Mouse (Mus musculus): ENCODE measurements at regions not wholly inside any gene's neighbourhood (a gene's known extent, or its start where the extent isn't known, plus 50 kb on each side); places are given as distances from the start of the nearest gene placed in this dataset.

DNA sequence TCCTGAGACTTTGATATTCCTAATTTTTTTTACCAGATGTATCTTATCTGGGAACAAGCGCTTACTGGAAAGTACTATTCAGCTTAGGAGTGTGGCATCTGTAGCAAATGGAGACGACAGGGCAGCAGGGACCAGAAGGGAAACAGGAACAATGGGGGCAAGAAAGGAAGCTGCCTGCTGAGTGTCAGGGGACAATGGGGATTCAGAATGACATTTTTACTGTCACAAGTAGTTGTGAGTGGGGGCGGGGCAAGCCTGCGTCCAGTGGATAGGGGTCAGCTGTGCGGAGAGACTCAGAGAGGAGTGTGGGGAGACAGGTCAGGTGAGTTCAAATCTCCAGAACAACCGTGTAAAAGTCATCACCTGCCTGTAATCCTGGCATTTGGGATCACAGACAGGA, 52.3 kb upstream of the Tbl1xr1 start:
- no peaks in the 10 kb centered on the region for H3K9me3 ChIP-seq (replicated peaks; ENCODE audit: control insufficient read depth, low read length, poor library complexity, severe bottlenecking)
- no peaks in the 10 kb centered on the region for H3K27me3 ChIP-seq (ENCODE audit: control insufficient read depth, insufficient read depth, low read depth, low read length)
- H3K4me3 ChIP-seq (ENCODE audit: low read depth, low read length), result no peak overlapping the region
- H3K4me2 ChIP-seq (ENCODE audit: low read length), result no peak overlapping the region
- no peaks in the 10 kb centered on the region for H3K36me3 ChIP-seq (ENCODE audit: control insufficient read depth, insufficient read depth, low read length)
- H3K27ac ChIP-seq (ENCODE audit: low read length), result no peak overlapping the region
- 10% methylated on average over 6 of the region's 6 CpGs for WGBS
- no peak for ATAC-seq
- no peak overlapping the region for H3K9ac ChIP-seq (ENCODE audit: low read depth, low read length)
- H3K4me1 ChIP-seq (ENCODE audit: control insufficient read depth, insufficient read depth, low read length), result no peaks in the 10 kb centered on the region

DNA sequence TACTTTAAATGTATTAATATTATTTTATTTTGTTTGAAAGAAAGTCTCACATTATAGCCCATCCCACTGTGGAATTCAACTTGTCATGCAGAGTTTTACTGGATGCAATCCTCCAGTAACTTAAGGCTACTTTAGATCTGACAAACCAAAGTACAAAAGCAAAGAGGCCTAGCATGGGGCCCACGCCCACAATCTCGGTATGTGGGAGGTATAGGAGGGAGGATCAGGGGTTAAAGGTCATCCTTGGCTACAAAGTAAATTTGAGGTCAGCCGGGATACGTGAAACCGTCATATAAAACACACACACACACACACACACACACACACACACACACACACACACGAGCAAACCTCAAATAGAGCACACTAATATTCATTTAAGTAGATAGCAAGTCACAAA, 51.3 kb upstream of the Tbl1xr1 start:
- WGBS, result 26% methylated on average over 6 of the region's 6 CpGs
- Histone ChIP-seq H3K27ac (ENCODE audit: low read length) (no peak overlapping the region), H3K9me3 (replicated peaks; ENCODE audit: control insufficient read depth, low read length, poor library complexity, severe bottlenecking) (no peaks in the 10 kb centered on the region), H3K4me3 (ENCODE audit: low read depth, low read length) (no peak overlapping the region), H3K36me3 (ENCODE audit: control insufficient read depth, insufficient read depth, low read length) (no peaks in the 10 kb centered on the region), H3K27me3 (ENCODE audit: control insufficient read depth, insufficient read depth, low read depth, low read length) (no peaks in the 10 kb centered on the region), H3K4me1 (ENCODE audit: control insufficient read depth, insufficient read depth, low read length) (no peaks in the 10 kb centered on the region), H3K4me2 (ENCODE audit: low read length) (no peak overlapping the region), H3K9ac (ENCODE audit: low read depth, low read length) (no peak overlapping the region)
- ATAC-seq, result no peak

DNA sequence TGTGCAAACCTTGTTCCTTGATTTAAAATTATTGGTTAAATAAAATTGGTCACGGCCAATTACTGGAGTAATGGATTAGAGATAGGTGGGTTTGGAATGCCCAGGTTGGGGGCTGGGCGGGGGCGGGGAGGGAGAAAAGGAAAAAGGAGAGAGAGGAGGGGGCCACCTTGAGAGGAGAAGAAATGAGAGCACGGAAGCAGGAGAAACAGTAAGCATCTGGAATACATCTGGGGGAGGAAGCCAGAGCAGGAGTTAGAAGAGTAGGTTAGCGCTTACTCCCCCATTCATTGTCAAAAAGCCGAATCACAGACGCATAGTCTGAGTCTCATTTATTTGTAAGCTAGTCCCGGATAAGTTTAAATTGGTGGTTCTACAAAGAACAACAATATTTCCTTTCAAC, 50.8 kb upstream of the Tbl1xr1 start:
- no peak for ATAC-seq
- WGBS, result 70% methylated on average over 8 of the region's 8 CpGs
- H3K4me2 ChIP-seq (ENCODE audit: low read length), result no peak overlapping the region
- no peaks in the 10 kb centered on the region for H3K27me3 ChIP-seq (ENCODE audit: control insufficient read depth, insufficient read depth, low read depth, low read length)
- H3K27ac ChIP-seq (ENCODE audit: low read length), result no peak overlapping the region
- H3K4me1 ChIP-seq (ENCODE audit: control insufficient read depth, insufficient read depth, low read length), result no peaks in the 10 kb centered on the region
- H3K36me3 ChIP-seq (ENCODE audit: control insufficient read depth, insufficient read depth, low read length), result no peaks in the 10 kb centered on the region
- no peaks in the 10 kb centered on the region for H3K9me3 ChIP-seq (replicated peaks; ENCODE audit: control insufficient read depth, low read length, poor library complexity, severe bottlenecking)
- no peak overlapping the region for H3K4me3 ChIP-seq (ENCODE audit: low read depth, low read length)
- no peak overlapping the region for H3K9ac ChIP-seq (ENCODE audit: low read depth, low read length)
